Mouse (Mus musculus): Measurements from ENCODE around the gene Crybb3. TPM values are rescaled to one million over a fixed set of nuclear protein-coding genes. Genes with fewer than 3 reads are reported as not detected.

Gene Crybb3
- polyA plus RNA-seq, 1 experiment from 2014 or later = not detected

DNA sequence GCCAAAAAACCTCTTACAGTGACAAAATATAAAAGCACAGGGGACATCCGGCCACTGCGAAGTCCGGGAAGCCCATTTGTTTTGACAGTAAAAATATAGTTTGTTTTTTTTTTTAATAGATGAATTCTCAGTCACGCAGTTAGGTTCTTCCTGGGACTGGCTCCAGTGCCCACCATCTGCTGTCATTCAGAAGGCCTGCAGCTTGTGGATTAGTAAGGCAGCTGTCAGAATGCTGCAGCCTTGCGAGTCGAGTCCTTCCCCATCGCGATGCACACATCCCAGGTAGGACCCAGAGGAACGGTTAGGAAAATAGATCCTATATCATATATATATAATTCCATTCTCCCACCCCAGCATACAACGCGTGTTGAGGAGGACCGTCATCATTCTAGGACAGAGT, 5.1 kb upstream of the Crybb3 start:
- H3K9ac ChIP-seq = no peak overlapping the region
- H3K9me3 ChIP-seq (replicated peaks) = no peaks in the 10 kb centered on the region
- ATAC-seq (ENCODE audit: insufficient read depth) = no peak
- peaks cover 9% of the 10 kb centered on the region; the same call in 1 of the 2 replicates for H3K36me3 ChIP-seq (replicated peaks)
- WGBS (ENCODE audit: insufficient replicate concordance) = 71% methylated on average over 12 of the region's 12 CpGs
- H3K4me3 ChIP-seq (replicated peaks) = no peak overlapping the region
- H3K27ac ChIP-seq (replicated peaks) = no peak overlapping the region
- no peaks in the 10 kb centered on the region for H3K4me1 ChIP-seq (replicated peaks)
- no peaks in the 10 kb centered on the region for H3K27me3 ChIP-seq
- H3K4me2 ChIP-seq = no peak overlapping the region

GRCm38 (mm10) chr5:113085931-113086330, 4.5 kb upstream of the Crybb3 start:
- no peaks in the 10 kb centered on the region for H3K4me1 ChIP-seq (replicated peaks)
- H3K27me3 ChIP-seq = no peaks in the 10 kb centered on the region
- ATAC-seq (ENCODE audit: insufficient read depth) = no peak
- H3K4me3 ChIP-seq (replicated peaks) = no peak overlapping the region
- H3K27ac ChIP-seq (replicated peaks) = no peak overlapping the region
- peaks cover 7% of the 10 kb centered on the region; the same call in 1 of the 2 replicates for H3K36me3 ChIP-seq (replicated peaks)
- WGBS (ENCODE audit: insufficient replicate concordance) = 45% methylated on average over 2 of the region's 2 CpGs
- no peaks in the 10 kb centered on the region for H3K9me3 ChIP-seq (replicated peaks)
- no peak overlapping the region for H3K4me2 ChIP-seq
- no peak overlapping the region for H3K9ac ChIP-seq

DNA sequence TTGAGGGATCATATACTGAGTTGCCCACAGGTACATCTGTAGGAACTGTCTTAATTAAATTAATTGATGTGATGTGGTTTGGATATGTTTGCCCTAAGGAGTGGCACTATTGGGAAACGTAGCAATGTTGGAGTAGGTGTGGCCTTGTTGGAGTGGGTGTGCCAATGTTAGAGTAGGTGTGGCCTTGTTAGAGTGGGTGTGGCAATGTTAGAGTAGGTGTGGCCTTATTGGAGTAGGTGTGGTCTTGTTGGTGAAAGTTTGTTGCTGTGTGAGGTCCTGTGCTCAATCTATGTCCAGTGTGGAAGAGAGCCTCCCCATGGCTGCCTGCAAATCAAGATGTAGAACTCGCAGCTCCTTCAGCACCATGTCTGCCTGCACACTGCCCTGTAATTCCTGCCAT, 2.9 kb upstream of the Crybb3 start:
- no peak for ATAC-seq (ENCODE audit: insufficient read depth)
- no peaks in the 10 kb centered on the region for H3K9me3 ChIP-seq (replicated peaks)
- no peak overlapping the region for H3K27ac ChIP-seq (replicated peaks)
- no peak overlapping the region for H3K4me2 ChIP-seq
- WGBS (ENCODE audit: insufficient replicate concordance) = 62% methylated on average over 2 of the region's 2 CpGs
- no peaks in the 10 kb centered on the region for H3K36me3 ChIP-seq (replicated peaks)
- no peaks in the 10 kb centered on the region for H3K27me3 ChIP-seq
- no peak overlapping the region for H3K4me3 ChIP-seq (replicated peaks)
- H3K9ac ChIP-seq = no peak overlapping the region
- no peaks in the 10 kb centered on the region for H3K4me1 ChIP-seq (replicated peaks)

GRCm38 (mm10) chr5:113082356-113083168, 1.2 kb upstream of the Crybb3 start:
- H3K36me3 ChIP-seq (replicated peaks) = no peaks in the 10 kb centered on the region
- no peak overlapping the region for H3K4me2 ChIP-seq
- no peaks in the 10 kb centered on the region for H3K27me3 ChIP-seq
- 50% methylated on average over 19 of the region's 19 CpGs for WGBS (ENCODE audit: insufficient replicate concordance)
- H3K4me3 ChIP-seq (replicated peaks) = no peak overlapping the region
- ATAC-seq (ENCODE audit: insufficient read depth) = no peak
- H3K9me3 ChIP-seq (replicated peaks) = no peaks in the 10 kb centered on the region
- H3K4me1 ChIP-seq (replicated peaks) = no peaks in the 10 kb centered on the region
- H3K27ac ChIP-seq (replicated peaks) = no peak overlapping the region
- no peak overlapping the region for H3K9ac ChIP-seq

GRCm38 (mm10) chr5:113081020-113081419, 364 bp downstream of the Crybb3 start:
- ATAC-seq (ENCODE audit: insufficient read depth) = no peak
- H3K27me3 ChIP-seq = no peaks in the 10 kb centered on the region
- H3K9ac ChIP-seq = no peak overlapping the region
- no peaks in the 10 kb centered on the region for H3K9me3 ChIP-seq (replicated peaks)
- H3K4me1 ChIP-seq (replicated peaks) = no peaks in the 10 kb centered on the region
- H3K4me3 ChIP-seq (replicated peaks) = no peak overlapping the region
- H3K27ac ChIP-seq (replicated peaks) = no peak overlapping the region
- no peaks in the 10 kb centered on the region for H3K36me3 ChIP-seq (replicated peaks)
- no peak overlapping the region for H3K4me2 ChIP-seq
- WGBS (ENCODE audit: insufficient replicate concordance) = 64% methylated on average over 9 of the region's 9 CpGs

DNA sequence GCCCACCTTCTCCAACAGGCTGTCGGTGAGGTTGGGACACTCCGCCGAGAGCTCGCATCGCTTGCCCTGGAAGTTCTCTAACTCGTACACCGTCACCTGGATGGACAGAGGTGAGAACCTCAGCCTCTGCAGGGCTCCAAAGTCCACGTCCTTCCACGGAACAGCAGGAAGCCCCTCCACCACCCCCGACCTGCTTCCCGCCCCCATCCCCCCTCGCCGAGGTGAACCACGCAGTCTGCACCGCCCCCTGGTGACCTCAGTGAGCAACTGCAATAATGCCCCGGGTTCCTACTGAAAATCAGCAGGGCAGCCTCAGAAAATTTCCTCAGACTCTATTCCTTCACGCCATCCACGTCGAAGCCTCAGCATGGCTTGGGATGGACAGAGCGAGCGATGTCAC, 1.6 kb downstream of the Crybb3 start:
- no peak for ATAC-seq (ENCODE audit: insufficient read depth)
- Histone ChIP-seq H3K27me3 (no peaks in the 10 kb centered on the region), H3K4me1 (replicated peaks) (no peaks in the 10 kb centered on the region), H3K36me3 (replicated peaks) (no peaks in the 10 kb centered on the region), H3K9ac (no peak overlapping the region), H3K4me3 (replicated peaks) (no peak overlapping the region), H3K9me3 (replicated peaks) (no peaks in the 10 kb centered on the region), H3K27ac (replicated peaks) (no peak overlapping the region), H3K4me2 (no peak overlapping the region)
- 22% methylated on average over 21 of the region's 21 CpGs for WGBS (ENCODE audit: insufficient replicate concordance)

DNA sequence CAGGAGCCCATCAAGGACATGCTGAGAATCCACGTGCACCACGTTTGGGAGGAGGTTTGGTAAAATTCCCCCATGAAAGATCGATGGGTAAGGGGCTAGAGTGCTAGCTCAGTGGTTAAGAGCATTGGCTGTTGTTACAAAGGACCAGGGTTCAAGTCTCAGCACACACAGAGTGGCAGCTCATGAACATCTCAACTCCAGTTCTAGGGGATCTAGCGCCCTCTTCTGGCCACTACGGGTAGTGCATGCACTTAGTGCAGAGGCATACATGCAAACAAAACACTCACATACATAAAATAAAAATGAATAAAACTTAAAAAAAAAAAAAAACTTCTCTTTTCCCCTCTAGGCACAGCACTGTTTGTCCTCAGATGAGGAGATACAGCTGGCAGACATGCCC, 2.7 kb downstream of the Crybb3 start:
- Histone ChIP-seq H3K36me3 (replicated peaks) (no peaks in the 10 kb centered on the region), H3K4me2 (no peak overlapping the region), H3K9ac (no peak overlapping the region), H3K4me1 (replicated peaks) (no peaks in the 10 kb centered on the region), H3K9me3 (replicated peaks) (no peaks in the 10 kb centered on the region), H3K4me3 (replicated peaks) (no peak overlapping the region), H3K27me3 (no peaks in the 10 kb centered on the region), H3K27ac (replicated peaks) (no peak overlapping the region)
- ATAC-seq (ENCODE audit: insufficient read depth) = no peak
- 55% methylated on average over 5 of the region's 5 CpGs for WGBS (ENCODE audit: insufficient replicate concordance)

DNA sequence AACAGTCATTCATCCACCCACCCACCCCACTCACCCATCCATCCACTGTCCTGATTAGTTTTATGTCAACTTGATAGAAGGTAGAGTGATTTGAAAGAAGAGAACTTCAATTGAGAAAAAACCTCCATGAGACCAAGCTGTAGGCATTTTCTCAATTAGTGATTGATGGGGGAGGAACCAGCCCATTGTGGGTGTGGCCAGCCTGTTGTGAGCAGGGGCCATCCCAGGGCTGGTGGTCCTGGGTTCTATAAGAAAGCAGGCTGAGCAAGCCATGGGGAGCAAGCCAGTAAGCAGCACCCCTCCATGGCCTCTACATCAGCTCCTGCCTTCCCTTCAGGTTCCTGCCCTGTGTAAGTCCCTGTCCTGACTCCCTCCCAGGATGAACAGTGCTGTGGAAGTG, 11.4 kb downstream of the Crybb3 start, which contains the start of gene Crybb2:
Gene Crybb2, minus strand, starts transcription at position 101 of the 400 bp plus-strand sequence.
- H3K4me2 ChIP-seq = no peak within 1 kb of the TSS

GRCm38 (mm10) chr5:113054308-113054707, 27.1 kb downstream of the Crybb3 start:
- H3K9ac ChIP-seq = no peak overlapping the region
- H3K4me3 ChIP-seq (replicated peaks) = no peak overlapping the region
- ATAC-seq (ENCODE audit: insufficient read depth) = no peak
- H3K27me3 ChIP-seq = no peaks in the 10 kb centered on the region
- H3K27ac ChIP-seq (replicated peaks) = no peak overlapping the region
- no peaks in the 10 kb centered on the region for H3K36me3 ChIP-seq (replicated peaks)
- no peaks in the 10 kb centered on the region for H3K4me1 ChIP-seq (replicated peaks)
- H3K4me2 ChIP-seq = no peak overlapping the region
- no peaks in the 10 kb centered on the region for H3K9me3 ChIP-seq (replicated peaks)
- WGBS (ENCODE audit: insufficient replicate concordance) = 4% methylated on average over 16 of the region's 16 CpGs

More for the DNA sequence above, 11.4 kb downstream of the Crybb3 start, which contains the start of gene Crybb2:
- H3K4me1 ChIP-seq (replicated peaks) = no peaks in the 10 kb centered on the region
- no peak for ATAC-seq (ENCODE audit: insufficient read depth)
- no peak within 1 kb of the TSS for H3K4me3 ChIP-seq (replicated peaks)
- H3K9ac ChIP-seq = no peak within 1 kb of the TSS
- H3K27ac ChIP-seq (replicated peaks) = no peak within 1 kb of the TSS
- H3K27me3 ChIP-seq = no peaks in the 10 kb centered on the region
- H3K9me3 ChIP-seq (replicated peaks) = no peaks in the 10 kb centered on the region
- no peaks in the 10 kb centered on the region for H3K36me3 ChIP-seq (replicated peaks)

GRCm38 (mm10) chr5:113050581-113051185, 30.7 kb downstream of the Crybb3 start:
- Histone ChIP-seq H3K27me3 (no peaks in the 10 kb centered on the region), H3K4me2 (no peak overlapping the region), H3K9me3 (replicated peaks) (no peaks in the 10 kb centered on the region), H3K27ac (replicated peaks) (no peak overlapping the region), H3K9ac (no peak overlapping the region), H3K4me3 (replicated peaks) (no peak overlapping the region), H3K36me3 (replicated peaks) (no peaks in the 10 kb centered on the region), H3K4me1 (replicated peaks) (no peaks in the 10 kb centered on the region)
- no peak for ATAC-seq (ENCODE audit: insufficient read depth)
- 48% methylated on average over 7 of the region's 7 CpGs for WGBS (ENCODE audit: insufficient replicate concordance)

DNA sequence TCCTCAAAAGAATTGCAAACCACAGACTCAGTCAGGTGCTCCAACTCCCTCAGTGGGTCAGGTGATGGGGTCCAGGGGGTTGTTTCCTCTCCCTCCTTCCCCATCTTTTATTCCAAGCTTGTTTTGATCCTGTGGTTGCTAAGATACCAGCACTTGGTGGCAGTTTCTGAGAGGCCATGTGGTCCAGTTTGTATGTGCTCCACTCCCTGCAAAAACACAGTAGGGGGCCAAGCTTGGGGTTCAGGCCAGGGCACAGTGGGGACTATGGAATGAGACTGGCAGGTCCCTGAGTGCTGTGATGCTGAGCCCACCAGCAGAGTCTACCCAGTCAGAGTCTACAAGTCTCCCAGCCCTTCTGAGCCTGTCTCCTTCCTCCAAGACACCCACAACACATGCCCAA, 31.5 kb downstream of the Crybb3 start:
- Histone ChIP-seq H3K4me1 (replicated peaks) (no peaks in the 10 kb centered on the region), H3K27me3 (no peaks in the 10 kb centered on the region), H3K4me3 (replicated peaks) (no peak overlapping the region), H3K9ac (no peak overlapping the region), H3K4me2 (no peak overlapping the region), H3K27ac (replicated peaks) (no peak overlapping the region), H3K9me3 (replicated peaks) (no peaks in the 10 kb centered on the region), H3K36me3 (replicated peaks) (no peaks in the 10 kb centered on the region)
- no peak for ATAC-seq (ENCODE audit: insufficient read depth)

Measured in liver, embryonic 15.5 days (tissue).